Mouse (Mus musculus) lung, embryonic 16.5 days (tissue): Measurements from ENCODE around the gene Aqp3. TPM values are rescaled to one million over a fixed set of nuclear protein-coding genes. Genes with fewer than 3 reads are reported as not detected.
"Not testable (repeated sequence)": the region's sequence is repeated elsewhere in the genome, so short reads cannot be mapped to it uniquely, and the experiment has no call there.

Experiments used
- ATAC-seq: fragments of 200-750 bp; cut with Nextera tagmentation; 2 replicates; pipeline ENCODE4 v1.8.0; 2017; ENCODE audit warnings: low read depth, mild to moderate bottlenecking, moderate library complexity
- H3K27ac ChIP-seq: fragments of 300-500 bp; sonication (generic); 2 replicates; pipeline ENCODE4 v1.5.1; 2014; ENCODE audit warnings: mild to moderate bottlenecking, control low read depth, low read length
- H3K27me3 ChIP-seq: fragments of 300-500 bp; sonication (generic); 2 replicates; pipeline ENCODE4 v1.6.1; 2014; ENCODE audit warnings: low read depth, low read length, mixed read lengths; ENCODE audit not compliant: control insufficient read depth, insufficient read depth
- H3K36me3 ChIP-seq: fragments of 300-500 bp; sonication (generic); 2 replicates; pipeline ENCODE4 v1.6.1; 2014; ENCODE audit warnings: low read length; ENCODE audit not compliant: control insufficient read depth, insufficient read depth
- H3K4me1 ChIP-seq: fragments of 300-500 bp; sonication (generic); replicated peaks from 2 replicates; pipeline ENCODE4 v1.6.1; 2014; ENCODE audit warnings: low read length, mixed read lengths; ENCODE audit not compliant: control insufficient read depth, insufficient read depth
- H3K4me2 ChIP-seq: fragments of 300-500 bp; sonication (generic); 2 replicates; pipeline ENCODE4 v1.6.1; 2014; ENCODE audit warnings: low read depth, low read length, control low read depth
- H3K4me3 ChIP-seq: fragments of 300-500 bp; sonication (generic); 2 replicates; pipeline ENCODE4 v1.5.1; 2014; ENCODE audit warnings: mild to moderate bottlenecking, low read length, control low read depth
- H3K9ac ChIP-seq: fragments of 300-500 bp; sonication (generic); 2 replicates; pipeline ENCODE4 v1.6.1; 2014; ENCODE audit warnings: low read length, control low read depth
- H3K9me3 ChIP-seq: fragments of 300-500 bp; sonication (generic); 2 replicates; pipeline ENCODE4 v1.6.1; 2016; ENCODE audit warnings: low read length; ENCODE audit not compliant: control insufficient read depth
- WGBS: fragments of 180-500 bp; shearing (Covaris S2); extraction: QIAGEN DNeasy Blood & Tissue Kit; methylation state at CpG from one replicate; pipeline ENCODE4 v1.1.7; 2014; 5-methylcytosine and 5-hydroxymethylcytosine counted together
- polyA plus RNA-seq: library from polyadenylated mRNA; unstranded; fragments of >200 nt; fragmentation: Nextera tagmentation; extraction: Ambion mirVana; gene quantifications from 2 replicates; pipeline ENCODE4 v1.2.1, GENCODE M21; 2015

The Aqp3 gene
- polyA plus RNA-seq, 1 experiment from 2014 or later: 1.5 TPM

GRCm38 (mm10) chr4:41091391-41091790, 6.6 kb downstream of the Aqp3 start:
- no peak for ATAC-seq

DNA sequence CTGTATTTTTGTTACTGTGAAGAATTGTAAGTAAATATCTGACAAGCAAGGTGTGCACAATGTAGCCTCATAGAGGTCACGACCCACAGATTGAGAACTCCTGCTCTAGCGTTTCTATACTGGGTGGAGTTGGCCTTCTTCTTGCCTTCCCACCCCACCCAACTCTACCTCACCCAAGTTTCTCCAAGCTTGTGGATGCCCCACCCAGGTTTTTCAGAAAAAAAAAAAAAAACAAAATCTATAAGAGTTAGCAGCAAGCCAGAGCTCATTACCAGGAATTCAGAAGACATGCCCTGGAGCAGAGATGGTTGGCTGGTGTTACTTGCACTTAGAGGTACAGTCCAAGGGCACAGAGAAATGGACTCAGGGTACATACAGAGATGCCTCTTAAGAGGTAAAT, 8.3 kb downstream of the Aqp3 start:
- H3K9ac ChIP-seq: no peak overlapping the region
- ATAC-seq: no peak
- H3K27ac ChIP-seq: no peak overlapping the region
- no peak overlapping the region for H3K4me3 ChIP-seq
- H3K4me1 ChIP-seq: peaks cover 2% of the 10 kb centered on the region
- H3K4me2 ChIP-seq: no peak overlapping the region
- WGBS: 44% methylated on average over 2 of the region's 2 CpGs
- H3K36me3 ChIP-seq: no peaks in the 10 kb centered on the region
- H3K27me3 ChIP-seq: no peaks in the 10 kb centered on the region
- no peaks in the 10 kb centered on the region for H3K9me3 ChIP-seq

More at GRCm38 (mm10) chr4:41091391-41091790, 6.6 kb downstream of the Aqp3 start:
- Histone ChIP-seq H3K9ac (no peak overlapping the region), H3K4me2 (no peak overlapping the region), H3K27me3 (no peaks in the 10 kb centered on the region), H3K9me3 (no peaks in the 10 kb centered on the region), H3K27ac (no peak overlapping the region), H3K36me3 (no peaks in the 10 kb centered on the region), H3K4me3 (no peak overlapping the region), H3K4me1 (peaks cover 11% of the 10 kb centered on the region)
- WGBS: 22% methylated on average over 3 of the region's 3 CpGs

DNA sequence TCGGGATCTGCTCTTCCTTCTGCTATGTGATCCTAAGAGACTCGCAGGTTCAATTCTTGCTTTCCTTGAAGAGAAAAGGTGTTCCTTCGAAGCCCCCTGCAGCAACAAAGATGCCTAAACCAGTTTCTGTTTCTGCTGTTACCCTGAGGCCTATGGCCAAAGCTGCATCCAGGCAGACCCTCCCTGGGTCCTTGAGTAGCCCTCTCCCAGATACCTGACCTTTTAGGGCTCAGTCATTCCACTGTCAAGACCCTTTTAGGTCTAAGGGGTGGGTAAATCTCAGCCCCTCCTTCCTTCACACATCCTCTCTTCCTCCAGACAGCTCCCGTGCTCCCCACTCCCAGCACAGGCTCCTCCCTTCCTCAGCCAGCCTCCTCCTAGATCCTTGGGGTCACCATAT, 8.8 kb downstream of the Aqp3 start:
- ATAC-seq: no peak
- Histone ChIP-seq H3K9me3 (no peaks in the 10 kb centered on the region), H3K4me3 (no peak overlapping the region), H3K27me3 (no peaks in the 10 kb centered on the region), H3K36me3 (no peaks in the 10 kb centered on the region), H3K4me2 (no peak overlapping the region), H3K27ac (no peak overlapping the region), H3K9ac (no peak overlapping the region), H3K4me1 (no peaks in the 10 kb centered on the region; the same call in 1 of the 2 replicates)
- WGBS: 68% methylated on average over 4 of the region's 4 CpGs

GRCm38 (mm10) chr4:41087459-41088298, 10.3 kb downstream of the Aqp3 start:
- no peak overlapping the region for H3K4me3 ChIP-seq
- no peak overlapping the region for H3K4me2 ChIP-seq
- no peaks in the 10 kb centered on the region for H3K4me1 ChIP-seq
- ATAC-seq: no peak
- no peak overlapping the region for H3K9ac ChIP-seq
- no peaks in the 10 kb centered on the region for H3K27me3 ChIP-seq
- 75% methylated on average over 16 of the region's 16 CpGs for WGBS
- no peak overlapping the region for H3K27ac ChIP-seq
- no peaks in the 10 kb centered on the region for H3K36me3 ChIP-seq
- no peaks in the 10 kb centered on the region for H3K9me3 ChIP-seq

DNA sequence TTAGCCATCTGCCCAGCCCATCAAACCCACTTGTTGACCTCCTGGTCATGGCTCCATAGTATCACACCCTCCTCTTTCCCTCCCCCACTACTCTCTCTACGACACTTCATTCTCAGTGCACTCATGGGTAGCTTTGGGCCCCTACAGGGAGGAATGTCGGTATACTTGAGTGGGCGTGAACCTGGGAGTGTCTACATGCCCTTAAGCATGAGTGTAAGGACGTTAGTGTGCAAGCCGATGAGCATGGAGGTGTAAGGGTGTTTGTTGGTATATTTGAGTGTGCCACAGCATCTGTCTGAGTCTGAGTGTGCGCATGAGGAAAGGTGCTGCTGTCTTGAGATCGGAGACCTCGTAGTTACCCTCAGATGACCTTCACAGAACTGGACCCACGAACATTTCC, 11.0 kb downstream of the Aqp3 start:
- Histone ChIP-seq H3K27ac (no peak overlapping the region), H3K27me3 (no peaks in the 10 kb centered on the region), H3K36me3 (no peaks in the 10 kb centered on the region), H3K9ac (no peak overlapping the region), H3K4me3 (no peak overlapping the region), H3K4me2 (no peak overlapping the region), H3K9me3 (no peaks in the 10 kb centered on the region), H3K4me1 (no peaks in the 10 kb centered on the region)
- 69% methylated on average over 9 of the region's 9 CpGs for WGBS
- ATAC-seq: peak; percentile 17; the same call in 1 of the 2 replicates

DNA sequence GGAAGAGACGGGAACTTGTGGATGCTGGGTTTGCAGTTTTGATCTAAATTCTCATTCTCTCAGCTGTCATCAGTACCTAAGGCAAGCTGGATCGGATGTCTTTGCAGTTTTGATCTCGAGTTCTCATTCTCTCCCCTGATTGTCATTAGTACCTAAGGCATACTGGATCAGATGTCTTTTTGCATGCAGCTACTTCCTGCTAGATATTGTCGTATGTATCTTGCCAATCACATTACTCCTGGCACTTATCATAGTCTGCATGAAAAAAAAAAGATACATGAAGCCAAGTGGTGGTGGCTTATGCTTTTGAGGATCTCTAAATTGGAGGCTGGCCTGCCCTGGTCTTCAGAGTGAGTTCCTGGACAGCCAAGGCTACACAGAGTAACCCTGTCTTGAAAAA, 13.2 kb downstream of the Aqp3 start:
- ATAC-seq: no peak
- Histone ChIP-seq H3K4me3 (no peak overlapping the region), H3K9ac (no peak overlapping the region), H3K9me3 (no peaks in the 10 kb centered on the region), H3K4me1 (no peaks in the 10 kb centered on the region), H3K4me2 (no peak overlapping the region), H3K27me3 (no peaks in the 10 kb centered on the region), H3K27ac (no peak overlapping the region), H3K36me3 (no peaks in the 10 kb centered on the region)
- 72% methylated on average over 4 of the region's 4 CpGs for WGBS

DNA sequence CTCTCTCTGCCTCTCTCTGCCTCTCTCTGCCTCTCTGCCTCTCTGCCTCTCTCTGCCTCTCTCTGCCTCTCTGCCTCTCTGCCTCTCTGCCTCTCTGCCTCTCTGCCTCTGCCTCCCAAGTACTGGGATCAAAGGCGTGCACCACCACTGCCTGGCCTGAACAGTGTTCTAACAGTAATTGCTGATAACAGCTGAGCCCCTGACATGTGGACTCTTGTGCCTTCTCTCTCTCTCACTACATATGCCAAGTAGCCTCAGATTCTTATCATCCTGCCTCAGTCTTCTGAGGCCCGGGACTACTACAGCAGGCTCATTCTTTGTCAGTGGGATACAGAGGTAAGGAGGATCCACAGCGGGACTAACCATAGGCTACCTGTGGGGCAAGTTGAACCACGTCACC, 15.2 kb downstream of the Aqp3 start:
- WGBS: 41% methylated on average over 4 of the region's 4 CpGs
- H3K27me3 ChIP-seq, H3K36me3 ChIP-seq, H3K9ac ChIP-seq, H3K4me1 ChIP-seq, ATAC-seq, H3K27ac ChIP-seq, H3K9me3 ChIP-seq, H3K4me2 ChIP-seq, H3K4me3 ChIP-seq: not testable (repeated sequence)

GRCm38 (mm10) chr4:41081733-41082132, 16.2 kb downstream of the Aqp3 start:
- Histone ChIP-seq H3K9me3 (no peaks in the 10 kb centered on the region), H3K4me3 (no peak overlapping the region), H3K27me3 (no peaks in the 10 kb centered on the region), H3K4me2 (no peak overlapping the region), H3K9ac (no peak overlapping the region), H3K4me1 (no peaks in the 10 kb centered on the region), H3K27ac (no peak overlapping the region), H3K36me3 (no peaks in the 10 kb centered on the region)
- ATAC-seq: no peak
- WGBS: 67% methylated on average over 5 of the region's 5 CpGs

GRCm38 (mm10) chr4:41078726-41079125, 19.3 kb downstream of the Aqp3 start:
- ATAC-seq: no peak
- H3K9me3 ChIP-seq: no peaks in the 10 kb centered on the region
- WGBS: 52% methylated on average over 6 of the region's 6 CpGs
- H3K9ac ChIP-seq: no peak overlapping the region
- no peak overlapping the region for H3K27ac ChIP-seq
- no peaks in the 10 kb centered on the region for H3K4me1 ChIP-seq
- no peak overlapping the region for H3K4me3 ChIP-seq
- H3K27me3 ChIP-seq: no peaks in the 10 kb centered on the region
- H3K36me3 ChIP-seq: no peaks in the 10 kb centered on the region
- H3K4me2 ChIP-seq: no peak overlapping the region
